Mouse (Mus musculus) regulatory T cell (primary cell): ENCODE results near the gene Acot4.
"Not testable (repeated sequence)": the region's sequence is repeated elsewhere in the genome, so short reads cannot be mapped to it uniquely, and the experiment has no call there.

ENCODE experiments used
- in situ Hi-C: fragments of 300-600 bp; cut with MboI, MseI; formaldehyde crosslinking; loops from one replicate; pipeline ENCODE4 v1.15.1; 2025; ENCODE audit warnings: high pct_unique_total_duplicates

Gene Acot4

DNA sequence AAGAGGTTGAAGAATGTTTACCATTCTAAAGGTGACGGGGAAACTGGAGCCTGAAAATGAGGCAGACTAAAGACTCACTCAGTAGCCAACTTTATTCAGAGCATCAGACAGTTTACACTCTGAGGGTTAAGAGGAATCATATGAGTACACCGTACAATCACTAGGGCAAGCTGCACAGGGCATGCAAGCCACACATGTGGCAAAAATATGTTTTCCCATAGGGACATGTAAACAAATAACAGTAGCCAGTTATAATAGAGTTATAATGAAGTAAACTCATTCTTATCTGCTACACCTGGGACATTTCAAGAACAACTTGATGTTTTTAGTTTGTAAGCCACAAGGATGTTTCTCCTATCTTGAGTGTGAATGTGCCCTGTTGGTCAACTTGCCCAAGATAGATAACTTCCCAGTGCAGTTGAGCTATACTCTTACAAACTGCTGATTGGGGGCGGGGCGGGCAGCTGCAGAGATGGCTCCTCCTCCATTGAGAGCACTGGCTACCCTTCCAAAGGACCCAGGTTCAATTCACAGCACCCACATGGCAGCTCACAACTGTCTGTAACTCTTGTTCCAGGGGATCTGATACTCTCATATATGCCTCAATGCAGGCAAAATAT is 39.3 kb downstream of the Acot4 start:
- in situ Hi-C loops: no loop called here

DNA sequence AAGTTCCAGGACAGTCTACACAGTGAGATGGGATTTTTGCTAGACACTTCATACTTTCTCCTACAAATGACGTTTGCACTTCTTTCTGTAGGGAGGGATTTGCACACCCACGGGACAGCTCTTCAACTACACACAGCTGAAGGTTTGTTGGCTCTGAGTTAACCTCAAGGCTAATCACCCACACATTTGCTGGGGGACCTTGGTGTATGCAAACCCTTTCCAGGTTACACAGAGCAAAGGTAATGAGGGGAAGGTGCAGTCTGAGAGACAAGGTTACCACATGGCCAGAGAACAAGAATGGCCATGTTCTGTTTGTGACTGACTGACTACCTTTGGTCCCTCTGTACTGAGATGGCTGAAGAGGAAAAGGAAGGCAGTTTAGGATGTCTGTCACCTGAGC is 45.7 kb downstream of the Acot4 start:
- in situ Hi-C loops: no loop called here

DNA sequence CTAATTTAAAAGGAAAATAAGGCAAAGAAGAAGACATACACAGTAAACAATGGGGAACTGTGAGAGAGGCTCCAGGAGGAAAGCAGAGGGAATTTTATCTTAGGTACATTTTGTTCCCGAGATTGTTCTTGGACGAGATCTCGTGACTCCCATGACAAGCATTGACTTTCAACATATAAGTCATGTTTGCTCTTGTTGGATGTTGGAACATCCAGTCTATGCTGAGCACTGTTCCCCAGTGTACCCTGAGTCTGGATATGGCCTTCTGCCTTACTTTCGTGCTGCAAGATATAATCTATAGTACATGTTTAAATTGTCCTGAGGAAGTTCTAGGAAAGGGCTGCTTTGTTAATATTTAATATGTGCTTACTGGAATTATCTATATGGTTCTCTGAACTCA is 46.4 kb downstream of the Acot4 start:
- in situ Hi-C loops: no loop called here

DNA sequence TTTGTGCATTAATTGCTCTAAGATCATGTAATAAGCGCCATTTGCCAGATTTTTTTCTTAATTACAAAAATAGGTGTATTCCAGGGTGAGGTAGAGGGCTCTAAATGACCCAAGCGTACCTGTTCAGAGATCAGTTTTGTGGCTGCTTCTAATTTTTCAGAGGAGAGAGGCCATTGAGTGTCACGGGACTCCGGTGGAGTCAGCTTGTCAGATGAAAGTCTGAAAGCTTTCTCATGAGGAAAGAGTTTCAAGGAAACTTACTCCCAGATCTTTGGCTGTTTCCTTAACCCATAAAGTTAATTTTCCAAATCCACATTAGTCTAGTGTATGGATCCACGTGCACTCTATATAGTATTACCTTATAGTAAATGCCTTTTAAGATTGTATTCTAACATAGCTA is 56.5 kb downstream of the Acot4 start:
- in situ Hi-C loops: not testable (repeated sequence)
